Mouse (Mus musculus) kidney, embryonic 14.5 days (tissue): ENCODE data around the gene Dio3. TPM values are rescaled to one million over a fixed set of nuclear protein-coding genes. Genes with fewer than 3 reads are reported as not detected.

Experiments
- ATAC-seq: fragments of 200-750 bp; cut with Nextera tagmentation; 2 replicates; pipeline ENCODE4 v1.8.0; 2017; ENCODE audit warnings: moderate number of reproducible peaks, mild to moderate bottlenecking, moderate TSS enrichment, moderate library complexity; ENCODE audit not compliant: low FRiP score, low TSS enrichment
- H3K27ac ChIP-seq: fragments of 300-500 bp; sonication (generic); 2 replicates; pipeline ENCODE4 v1.5.1; 2014; ENCODE audit warnings: low read depth, mild to moderate bottlenecking, low read length, moderate library complexity, mixed read lengths
- H3K27me3 ChIP-seq: fragments of 300-500 bp; sonication (generic); 2 replicates; pipeline ENCODE4 v1.6.1; 2014; ENCODE audit warnings: mild to moderate bottlenecking, low read length; ENCODE audit not compliant: control insufficient read depth, insufficient read depth
- H3K36me3 ChIP-seq: fragments of 300-500 bp; sonication (generic); 2 replicates; pipeline ENCODE4 v1.6.1; 2014; ENCODE audit warnings: low read length, mixed read lengths; ENCODE audit not compliant: control insufficient read depth, insufficient read depth
- H3K4me1 ChIP-seq: fragments of 300-500 bp; sonication (generic); 2 replicates; pipeline ENCODE4 v1.6.1; 2014; ENCODE audit warnings: low read length, mixed read lengths; ENCODE audit not compliant: control insufficient read depth, insufficient read depth
- H3K4me2 ChIP-seq: fragments of 300-500 bp; sonication (generic); replicated peaks from 2 replicates; pipeline ENCODE4 v1.6.1; 2014; ENCODE audit warnings: low read depth, mild to moderate bottlenecking, low read length
- H3K4me3 ChIP-seq: fragments of 300-500 bp; sonication (generic); 2 replicates; pipeline ENCODE4 v1.5.1; 2014; ENCODE audit warnings: mild to moderate bottlenecking, low read length
- H3K9ac ChIP-seq: fragments of 300-500 bp; sonication (generic); 2 replicates; pipeline ENCODE4 v1.6.1; 2014; ENCODE audit warnings: low read depth, mild to moderate bottlenecking, low read length, moderate library complexity
- H3K9me3 ChIP-seq: fragments of 300-500 bp; sonication (generic); 2 replicates; pipeline ENCODE4 v1.6.1; 2016; ENCODE audit warnings: low read length; ENCODE audit not compliant: control insufficient read depth
- WGBS: fragments of 180-500 bp; shearing (Covaris S2); extraction: QIAGEN DNeasy Blood & Tissue Kit; methylation state at CpG from one replicate; pipeline ENCODE4 v1.1.7; 2014; 5-methylcytosine and 5-hydroxymethylcytosine counted together
- polyA plus RNA-seq: library from polyadenylated mRNA; unstranded; fragments of >200 nt; fragmentation: Nextera tagmentation; extraction: Ambion mirVana; gene quantifications from 2 replicates; pipeline ENCODE4 v1.2.1, GENCODE M21; 2014

Dio3 gene
- 0.09 and 0.13 TPM in 2 replicates for polyA plus RNA-seq

- peak; percentile 74 for ATAC-seq
- WGBS: 0% methylated on average over 32 of the region's 34 CpGs
- peak within 1 kb of the TSS; percentile 44 for H3K9ac ChIP-seq
Measured at GRCm38 (mm10) chr12:110278853-110279252, at the start of gene Dio3. Gene Dio3, plus strand, starts transcription at chr12:110279068.

GRCm38 (mm10) chr12:110230296-110230695, 48.6 kb upstream of the Dio3 start:
- Histone ChIP-seq H3K36me3 (no peaks in the 10 kb centered on the region), H3K4me2 (no peak overlapping the region), H3K4me1 (0 out of 2 replicates have a peak, but pooled peaks cover 3% of the 10 kb centered on the region), H3K27me3 (0 out of 2 replicates have a peak, but pooled peaks cover 3% of the 10 kb centered on the region), H3K4me3 (no peak overlapping the region), H3K27ac (no peak overlapping the region), H3K9me3 (no peaks in the 10 kb centered on the region), H3K9ac (no peak overlapping the region)
- 70% methylated on average over 7 of the region's 7 CpGs for WGBS
- ATAC-seq: no peak

More at GRCm38 (mm10) chr12:110278853-110279252, at the start of gene Dio3:
- H3K4me2 ChIP-seq: peak within 1 kb of the TSS; percentile 82
- 0 out of 2 replicates have a peak, but pooled peaks cover 3% of the 10 kb centered on the region for H3K9me3 ChIP-seq
- H3K4me3 ChIP-seq: peak within 1 kb of the TSS; percentile 45
- no peaks in the 10 kb centered on the region for H3K36me3 ChIP-seq
- H3K4me1 ChIP-seq: peaks cover 14% of the 10 kb centered on the region; the same call in 1 of the 2 replicates
- H3K27ac ChIP-seq: no peak within 1 kb of the TSS
- H3K27me3 ChIP-seq: peaks cover 86% of the 10 kb centered on the region

- ATAC-seq: no peak
- Histone ChIP-seq H3K9ac (no peak overlapping the region), H3K27ac (no peak overlapping the region), H3K27me3 (0 out of 2 replicates have a peak, but pooled peaks cover 3% of the 10 kb centered on the region), H3K4me2 (no peak overlapping the region), H3K9me3 (no peaks in the 10 kb centered on the region), H3K4me1 (0 out of 2 replicates have a peak, but pooled peaks cover 3% of the 10 kb centered on the region), H3K4me3 (no peak overlapping the region), H3K36me3 (no peaks in the 10 kb centered on the region)
- WGBS: 79% methylated on average over 8 of the region's 8 CpGs
Measured at GRCm38 (mm10) chr12:110230767-110231166, 48.1 kb upstream of the Dio3 start.

GRCm38 (mm10) chr12:110231709-110232600, 46.9 kb upstream of the Dio3 start:
- no peak overlapping the region for H3K9ac ChIP-seq
- no peaks in the 10 kb centered on the region for H3K36me3 ChIP-seq
- H3K9me3 ChIP-seq: no peaks in the 10 kb centered on the region
- WGBS: 48% methylated on average over 13 of the region's 13 CpGs
- peak; percentile 20; the same call in 1 of the 2 replicates for ATAC-seq
- H3K27ac ChIP-seq: no peak overlapping the region
- 0 out of 2 replicates have a peak, but pooled peaks cover 3% of the 10 kb centered on the region for H3K4me1 ChIP-seq
- no peak overlapping the region for H3K4me3 ChIP-seq
- no peak overlapping the region for H3K4me2 ChIP-seq
- H3K27me3 ChIP-seq: 0 out of 2 replicates have a peak, but pooled peaks cover 3% of the 10 kb centered on the region

- WGBS: 89% methylated on average over 4 of the region's 4 CpGs
- Histone ChIP-seq H3K27me3 (0 out of 2 replicates have a peak, but pooled peaks cover under 1% of the 10 kb centered on the region), H3K4me1 (0 out of 2 replicates have a peak, but pooled peaks cover 3% of the 10 kb centered on the region)
Measured at GRCm38 (mm10) chr12:110235908-110236307, 43.0 kb upstream of the Dio3 start.

GRCm38 (mm10) chr12:110237046-110237445, 41.8 kb upstream of the Dio3 start:
- no peak overlapping the region for H3K4me2 ChIP-seq
- no peak for ATAC-seq
- WGBS: 78% methylated on average over 7 of the region's 7 CpGs
- H3K4me1 ChIP-seq: 0 out of 2 replicates have a peak, but pooled peaks cover 2% of the 10 kb centered on the region
- H3K27ac ChIP-seq: no peak overlapping the region
- H3K4me3 ChIP-seq: no peak overlapping the region
- no peaks in the 10 kb centered on the region for H3K36me3 ChIP-seq
- H3K27me3 ChIP-seq: no peaks in the 10 kb centered on the region
- H3K9me3 ChIP-seq: no peaks in the 10 kb centered on the region
- H3K9ac ChIP-seq: no peak overlapping the region

More at GRCm38 (mm10) chr12:110235908-110236307, 43.0 kb upstream of the Dio3 start:
- ATAC-seq: no peak
- Histone ChIP-seq H3K36me3 (no peaks in the 10 kb centered on the region), H3K9me3 (no peaks in the 10 kb centered on the region), H3K9ac (no peak overlapping the region), H3K4me3 (no peak overlapping the region), H3K27ac (no peak overlapping the region), H3K4me2 (no peak overlapping the region)

GRCm38 (mm10) chr12:110239358-110239757, 39.5 kb upstream of the Dio3 start:
- Histone ChIP-seq H3K4me2 (no peak overlapping the region), H3K4me1 (no peaks in the 10 kb centered on the region), H3K27me3 (no peaks in the 10 kb centered on the region), H3K9me3 (no peaks in the 10 kb centered on the region), H3K4me3 (no peak overlapping the region), H3K36me3 (no peaks in the 10 kb centered on the region), H3K27ac (no peak overlapping the region), H3K9ac (no peak overlapping the region)
- 86% methylated on average over 5 of the region's 5 CpGs for WGBS
- ATAC-seq: no peak

GRCm38 (mm10) chr12:110244581-110244980, 34.3 kb upstream of the Dio3 start:
- Histone ChIP-seq H3K4me3 (no peak overlapping the region), H3K4me1 (no peaks in the 10 kb centered on the region), H3K36me3 (no peaks in the 10 kb centered on the region), H3K4me2 (no peak overlapping the region), H3K27ac (no peak overlapping the region), H3K9ac (no peak overlapping the region), H3K27me3 (no peaks in the 10 kb centered on the region), H3K9me3 (no peaks in the 10 kb centered on the region)
- WGBS: 82% methylated on average over 6 of the region's 6 CpGs
- no peak for ATAC-seq

- no peak overlapping the region for H3K27ac ChIP-seq
- WGBS: 90% methylated on average over 4 of the region's 4 CpGs
- no peaks in the 10 kb centered on the region for H3K9me3 ChIP-seq
- no peak overlapping the region for H3K4me2 ChIP-seq
- H3K4me3 ChIP-seq: no peak overlapping the region
- no peaks in the 10 kb centered on the region for H3K27me3 ChIP-seq
- no peaks in the 10 kb centered on the region for H3K36me3 ChIP-seq
- no peak overlapping the region for H3K9ac ChIP-seq
- ATAC-seq: no peak
- no peaks in the 10 kb centered on the region for H3K4me1 ChIP-seq
Measured at GRCm38 (mm10) chr12:110245461-110245860, 33.4 kb upstream of the Dio3 start.
